ENCODE assay signal across 36 mouse cellular contexts in genomic region chr6:85831796-85832321, GRCm38 (mm10). TPM values are rescaled to one million over a fixed set of nuclear protein-coding genes. Genes with fewer than 3 reads are reported as not detected.
DNase-seq lines count a peak whose midpoint lies in the region; ATAC-seq and TF ChIP-seq lines count a peak whose summit lies in the region.
"Had no signal": no experiment of that assay in that cellular context is flagged by ENCODE, and none has a peak within 500 bp of the region (broad histone marks: within the 10 kb centered on the region; RNA-seq: fewer than 3 reads in every experiment).

Gene Nat8, minus strand, starts transcription at chr6:85832082.

- H3K9me3 ChIP-seq in kidney, embryonic 15.5 days (replicated peaks): no peaks in the 10 kb centered on the region
- H3K9me3 ChIP-seq in liver, postnatal 0 days (ENCODE audit: low read length): no peaks in the 10 kb centered on the region
- no peaks in the 10 kb centered on the region for H3K9me3 ChIP-seq in intestine, postnatal 0 days (ENCODE audit: control insufficient read depth)
- H3K9me3 ChIP-seq in forebrain, postnatal 0 days (ENCODE audit: low read length): no peaks in the 10 kb centered on the region
- H3K9me3 ChIP-seq: embryonic facial prominence, embryonic 12.5 days; heart, embryonic 13.5 days; limb, embryonic 12.5 days had no signal

- H3K27ac ChIP-seq in kidney, embryonic 15.5 days: no peak within 1 kb of the TSS
- H3K27ac ChIP-seq in liver, adult 2 months (replicated peaks; ENCODE audit: insufficient read depth, low read depth, low read length): 0 out of 2 replicates have a peak within 1 kb of the TSS, but pooled peaks have one; percentile 22
- no peak within 1 kb of the TSS for H3K27ac ChIP-seq in liver, postnatal 0 days (ENCODE audit: low read depth)
- H3K27ac ChIP-seq in intestine, postnatal 0 days (ENCODE audit: low read depth, low read length): peak within 1 kb of the TSS; percentile 71
- H3K27ac ChIP-seq in forebrain, postnatal 0 days (ENCODE audit: low read depth, low read length): no peak within 1 kb of the TSS
- H3K27ac ChIP-seq: embryonic facial prominence, embryonic 12.5 days; heart, embryonic 13.5 days; hindbrain, embryonic 14.5 days; layer of hippocampus, adult 2 months; left cerebral cortex, adult 2 months; limb, embryonic 12.5 days had no signal

- no peak for ATAC-seq in kidney, embryonic 15.5 days (replicated peaks; ENCODE audit: low FRiP score)
- ATAC-seq in liver, postnatal 0 days: no peak
- peak; percentile 79 for ATAC-seq in intestine, postnatal 0 days
- ATAC-seq in forebrain, postnatal 0 days: no peak
- ATAC-seq: CD4-positive, CD25-positive, alpha-beta regulatory T cell, adult 4 months; forebrain, embryonic 14.5 days; midbrain, embryonic 16.5 days had no signal

- H3K36me3 ChIP-seq in kidney, embryonic 15.5 days: no peaks in the 10 kb centered on the region
- H3K36me3 ChIP-seq in liver, adult 2 months (ENCODE audit: control insufficient read depth, insufficient read depth, low read length): no peaks in the 10 kb centered on the region
- no peaks in the 10 kb centered on the region for H3K36me3 ChIP-seq in liver, postnatal 0 days (replicated peaks; ENCODE audit: insufficient read depth, low read length)
- H3K36me3 ChIP-seq in intestine, postnatal 0 days (ENCODE audit: control insufficient read depth, insufficient read depth): no peaks in the 10 kb centered on the region
- no peaks in the 10 kb centered on the region for H3K36me3 ChIP-seq in forebrain, postnatal 0 days (ENCODE audit: insufficient read depth)
- H3K36me3 ChIP-seq: embryonic facial prominence, embryonic 12.5 days; heart, embryonic 13.5 days; limb, embryonic 12.5 days had no signal

- no peak within 1 kb of the TSS for H3K9ac ChIP-seq in kidney, embryonic 15.5 days
- H3K9ac ChIP-seq in liver, adult 2 months (ENCODE audit: low read depth, low read length): no peak within 1 kb of the TSS; the same call in 1 of the 2 replicates
- H3K9ac ChIP-seq in liver, postnatal 0 days (replicated peaks): no peak within 1 kb of the TSS
- H3K9ac ChIP-seq in intestine, postnatal 0 days (ENCODE audit: low read depth, low read length): no peak within 1 kb of the TSS
- H3K9ac ChIP-seq in forebrain, postnatal 0 days: no peak within 1 kb of the TSS
- H3K9ac ChIP-seq: embryonic facial prominence, embryonic 12.5 days; heart, embryonic 13.5 days; hindbrain, embryonic 14.5 days; limb, embryonic 12.5 days had no signal

- peaks cover 3% of the 10 kb centered on the region; the same call in 1 of the 2 replicates for H3K4me1 ChIP-seq in kidney, embryonic 15.5 days
- peaks cover 4% of the 10 kb centered on the region for H3K4me1 ChIP-seq in liver, adult 2 months (ENCODE audit: control insufficient read depth, insufficient read depth, low read length)
- no peaks in the 10 kb centered on the region for H3K4me1 ChIP-seq in liver, postnatal 0 days (ENCODE audit: insufficient read depth)
- H3K4me1 ChIP-seq in intestine, postnatal 0 days (replicated peaks; ENCODE audit: control insufficient read depth, insufficient read depth, low read length): no peaks in the 10 kb centered on the region; the same call in 1 of the 2 replicates
- H3K4me1 ChIP-seq in forebrain, postnatal 0 days (ENCODE audit: insufficient read depth): no peaks in the 10 kb centered on the region
- H3K4me1 ChIP-seq: embryonic facial prominence, embryonic 12.5 days; heart, embryonic 13.5 days had no signal

- no peak for TF ChIP-seq POLR2A in liver, adult 2 months (IDR thresholded peaks at IDR 0.05; ENCODE audit: extremely low read depth, insufficient read depth, low read length)

- no peak within 1 kb of the TSS for H3K4me3 ChIP-seq in kidney, embryonic 15.5 days (replicated peaks)
- H3K4me3 ChIP-seq in liver, adult 2 months (ENCODE audit: insufficient read depth, low read depth, low read length): no peak within 1 kb of the TSS; the same call in 1 of the 2 replicates
- no peak within 1 kb of the TSS for H3K4me3 ChIP-seq in liver, postnatal 0 days (ENCODE audit: low read depth, low read length)
- H3K4me3 ChIP-seq in intestine, postnatal 0 days (ENCODE audit: low read depth, low read length): no peak within 1 kb of the TSS
- H3K4me3 ChIP-seq in forebrain, postnatal 0 days (ENCODE audit: low read depth, low read length): no peak within 1 kb of the TSS
- H3K4me3 ChIP-seq: embryonic facial prominence, embryonic 12.5 days; heart, embryonic 13.5 days; layer of hippocampus, adult 2 months; left cerebral cortex, adult 2 months; limb, embryonic 12.5 days had no signal

- H3K79me2 ChIP-seq in liver, adult 2 months (ENCODE audit: control insufficient read depth, insufficient read depth, low read length): no peaks in the 10 kb centered on the region

- peak; percentile 56 for DNase-seq in kidney, adult 18-20 months
- DNase-seq in liver, adult 2 months (ENCODE audit: extremely low read depth, low read depth, low spot score): peak; percentile 84
- DNase-seq in liver, postnatal 0 days: no peak
- peak; percentile 43 for DNase-seq in yolk sac, embryonic 10.5 days (ENCODE audit: low spot score)
- DNase-seq in forebrain, postnatal 0 days: no peak
- DNase-seq: adrenal gland, adult 2 months; cerebellum, adult 8-10 months; cerebellum, postnatal 25 days; embryo, embryonic 11 days; gastrocnemius, postnatal 25 days; heart, adult 18-20 months; heart, postnatal 10 days; lung, postnatal 36 days; right cerebral cortex, adult 18-20 months; right cerebral cortex, postnatal 4 days; thymus, postnatal 14 days had no signal

- no peak for TF ChIP-seq EP300 in liver, postnatal 0 days (IDR thresholded peaks at IDR 0.05; ENCODE audit: low read depth)

- 79% methylated on average over 7 of the region's 7 CpGs for WGBS in kidney, embryonic 15.5 days
- WGBS in liver, adult 2 months: 56% methylated on average over 7 of the region's 7 CpGs
- WGBS in liver, postnatal 0 days (ENCODE audit: insufficient replicate concordance): 65% methylated on average over 7 of the region's 7 CpGs
- 40% methylated on average over 7 of the region's 7 CpGs for WGBS in intestine, postnatal 0 days
- 90% methylated on average over 7 of the region's 7 CpGs for WGBS in forebrain, postnatal 0 days

- TF ChIP-seq CTCF in liver, adult 2 months (IDR thresholded peaks at IDR 0.05; ENCODE audit: low read depth, low read length): no peak
- TF ChIP-seq CTCF in liver, postnatal 0 days (IDR thresholded peaks at IDR 0.05; ENCODE audit: low read depth): no peak
- TF ChIP-seq CTCF in intestine, postnatal 0 days (IDR thresholded peaks at IDR 0.05; ENCODE audit: low read depth): no peak
- TF ChIP-seq CTCF in forebrain, postnatal 0 days (IDR thresholded peaks at IDR 0.05; ENCODE audit: low read depth): no peak

- H3K4me2 ChIP-seq in kidney, embryonic 15.5 days: no peak within 1 kb of the TSS
- H3K4me2 ChIP-seq in liver, postnatal 0 days (ENCODE audit: low read depth, low read length): no peak within 1 kb of the TSS
- peak within 1 kb of the TSS; percentile 45 for H3K4me2 ChIP-seq in intestine, postnatal 0 days (replicated peaks; ENCODE audit: low read depth)
- no peak within 1 kb of the TSS for H3K4me2 ChIP-seq in forebrain, postnatal 0 days (ENCODE audit: low read depth)
- H3K4me2 ChIP-seq: embryonic facial prominence, embryonic 12.5 days; heart, embryonic 13.5 days; hindbrain, embryonic 14.5 days; limb, embryonic 12.5 days; liver, embryonic 11.5 days; midbrain, embryonic 11.5 days had no signal

- no peaks in the 10 kb centered on the region for H3K27me3 ChIP-seq in kidney, embryonic 15.5 days
- no peaks in the 10 kb centered on the region for H3K27me3 ChIP-seq in liver, adult 2 months (ENCODE audit: control insufficient read depth, insufficient read depth, low read length)
- H3K27me3 ChIP-seq in liver, postnatal 0 days (ENCODE audit: insufficient read depth, low read length): no peaks in the 10 kb centered on the region
- no peaks in the 10 kb centered on the region for H3K27me3 ChIP-seq in intestine, postnatal 0 days (replicated peaks; ENCODE audit: control insufficient read depth, insufficient read depth, low read length)
- H3K27me3 ChIP-seq in forebrain, postnatal 0 days (ENCODE audit: insufficient read depth, low read length): no peaks in the 10 kb centered on the region
- H3K27me3 ChIP-seq: embryonic facial prominence, embryonic 12.5 days; heart, embryonic 13.5 days; limb, embryonic 12.5 days had no signal

RNA-seq across cellular contexts. Expression of gene Nat8, which starts in this region (rescaled TPM):
- 1.3 TPM in 2 replicates for polyA plus RNA-seq in kidney, embryonic 15.5 days (2015; fragmentation: Nextera tagmentation; extraction: Ambion mirVana)
- total RNA-seq in liver, adult 2 months (2014; rRNA removed): 0.18 and 0.27 TPM in 2 replicates
- 1.2 and 3.4 TPM in 2 replicates for polyA plus RNA-seq in liver, adult 2 months (2012; rRNA removed)
- polyA plus RNA-seq in liver, postnatal 0 days (2015; fragmentation: Nextera tagmentation; extraction: Ambion mirVana): not detected in 2 replicates
- polyA plus RNA-seq in intestine, postnatal 0 days (2015; fragmentation: Nextera tagmentation; extraction: Ambion mirVana): 50.2 and 51.8 TPM in 2 replicates
- total RNA-seq in forebrain, postnatal 0 days (2014; rRNA removed): 0.14 TPM in 1 of 2 replicates, not detected in the other
- 0.30 and 0.41 TPM in 2 replicates for polyA plus RNA-seq in forebrain, postnatal 0 days (2015; fragmentation: Nextera tagmentation; extraction: Ambion mirVana)
- total RNA-seq: gastrocnemius, adult 18-20 months; gastrocnemius, postnatal 25 days; heart, adult 18-20 months; heart, postnatal 10 days; hematopoietic stem cell, adult 5-6 weeks; megakaryocyte, adult 5-6 weeks; neutrophil, adult 5-6 weeks had no signal
- polyA plus RNA-seq: CD4-positive, CD25-positive, alpha-beta regulatory T cell, adult 4 months; embryonic facial prominence, embryonic 12.5 days; forebrain, embryonic 14.5 days; heart, embryonic 13.5 days; limb, embryonic 12.5 days; liver, embryonic 11.5 days; lung, embryonic 16.5 days; midbrain, embryonic 11.5 days; neural tube, embryonic 11.5 days; stomach, embryonic 14.5 days had no signal

Comparison
In these comparisons a context has a peak if more than half of its experiments do, and no peak if none do; other contexts are left out.
1. RNA of gene Nat8 (polyA plus RNA-seq): 50.2 to 51.8 TPM in intestine, postnatal 0 days; 1.3 TPM in kidney, embryonic 15.5 days, 1.2 to 3.4 TPM in liver, adult 2 months, 0.30 to 0.41 TPM in forebrain, postnatal 0 days and not detected in liver, postnatal 0 days; every median in the first group is over 10 times any median in the second.
2. DNase-seq: peak in kidney, adult 18-20 months (single experiment), liver, adult 2 months (single experiment) and yolk sac, embryonic 10.5 days (single experiment); none in liver, postnatal 0 days (single experiment) and forebrain, postnatal 0 days (single experiment).
3. H3K27ac ChIP-seq: peak in liver, adult 2 months (single experiment) and intestine, postnatal 0 days (single experiment); none in kidney, embryonic 15.5 days (single experiment), liver, postnatal 0 days (single experiment) and forebrain, postnatal 0 days (single experiment).